Mouse (Mus musculus) B cell, adult 67 days (primary cell): ENCODE results near the gene Sumf2. TPM values are rescaled to one million over a fixed set of nuclear protein-coding genes. Genes with fewer than 3 reads are reported as not detected.

Experiments
- total RNA-seq, 2 experiments: library from RNA; stranded (reverse); gene quantifications; 4 replicates each; pipeline ENCODE4 v1.2.4; 2023

Sumf2 gene
- total RNA-seq = 10 to 100 TPM; 10.2 to 13.9 TPM

DNA sequence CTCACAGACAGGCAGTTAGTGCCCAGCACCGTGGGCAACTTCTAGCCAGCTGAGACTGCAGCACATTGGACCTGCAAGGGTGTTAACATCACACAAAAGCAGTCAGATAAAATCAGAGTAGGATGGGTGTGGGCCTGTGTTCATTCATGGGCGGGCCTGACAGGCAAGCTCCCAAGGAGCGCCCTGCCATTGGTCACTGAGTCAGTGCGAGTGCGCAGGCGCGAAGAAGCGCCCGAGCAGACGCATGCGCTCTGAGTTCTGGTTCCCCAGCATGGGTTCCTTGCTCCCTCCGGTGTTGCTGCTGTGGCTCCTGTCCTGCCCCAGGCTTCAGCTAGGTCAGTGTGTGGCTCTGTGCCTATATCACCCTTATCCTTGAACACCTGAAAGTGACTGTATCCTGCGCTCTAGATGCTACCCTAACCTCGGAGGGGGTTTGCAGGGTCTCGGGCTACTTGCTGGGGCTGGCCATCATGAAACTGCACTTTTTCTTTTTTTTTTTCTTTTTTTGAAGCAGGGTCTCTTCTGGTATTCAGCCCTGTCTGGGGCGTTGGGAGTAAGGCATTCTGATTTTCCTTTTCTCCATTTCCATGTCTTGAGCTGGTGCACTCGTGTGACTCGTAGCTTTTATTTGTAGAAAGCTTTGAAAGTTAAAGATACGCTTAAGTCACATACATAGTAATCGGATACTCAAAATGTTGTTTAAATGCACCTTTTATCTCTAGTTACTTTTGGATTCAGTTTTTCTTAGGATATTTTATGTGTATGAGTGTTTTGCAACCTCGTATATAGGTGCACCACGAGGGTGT is at the start of gene Sumf2:
Sumf2 (plus strand) TSS at position 235 of the 806 bp plus-strand sequence.

DNA sequence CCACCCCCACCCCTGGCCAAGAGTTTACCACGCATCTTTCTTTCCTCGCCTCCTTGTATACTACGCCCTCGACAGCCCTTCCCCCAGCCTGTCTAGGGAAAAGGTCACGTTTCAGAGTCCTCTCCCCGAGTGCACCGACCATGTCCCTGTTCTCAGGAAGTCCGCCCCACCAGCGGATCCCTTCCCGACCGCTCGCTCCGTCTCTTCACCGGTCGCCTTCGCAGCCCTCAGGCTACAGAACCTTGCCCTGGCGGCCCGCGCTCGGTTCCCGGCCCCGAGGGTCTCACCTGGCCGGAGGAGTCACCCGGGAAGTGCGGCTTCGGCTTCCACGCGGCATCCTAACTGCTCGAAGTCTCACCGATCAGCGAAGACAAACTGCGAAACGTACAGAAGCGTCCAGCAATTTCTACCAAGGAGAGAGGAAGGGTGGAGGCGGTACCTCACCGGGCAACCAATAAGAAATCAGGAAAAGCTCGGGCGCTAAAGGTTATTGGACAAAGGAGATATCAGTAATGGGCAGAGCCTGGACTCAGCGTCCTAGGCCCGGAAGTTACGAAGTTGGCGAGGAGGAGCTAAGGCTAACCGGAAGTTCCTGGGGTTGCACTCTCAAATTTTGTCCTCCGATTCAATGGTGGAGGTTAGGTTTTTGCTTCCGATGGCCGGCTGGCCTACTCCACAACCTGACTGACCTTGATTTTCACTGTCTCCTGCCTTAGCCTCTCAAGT is 40.3 kb downstream of the Sumf2 start, which contains the start of gene Chchd2:
Chchd2 (minus strand) TSS at position 560 of the 726 bp plus-strand sequence.

DNA sequence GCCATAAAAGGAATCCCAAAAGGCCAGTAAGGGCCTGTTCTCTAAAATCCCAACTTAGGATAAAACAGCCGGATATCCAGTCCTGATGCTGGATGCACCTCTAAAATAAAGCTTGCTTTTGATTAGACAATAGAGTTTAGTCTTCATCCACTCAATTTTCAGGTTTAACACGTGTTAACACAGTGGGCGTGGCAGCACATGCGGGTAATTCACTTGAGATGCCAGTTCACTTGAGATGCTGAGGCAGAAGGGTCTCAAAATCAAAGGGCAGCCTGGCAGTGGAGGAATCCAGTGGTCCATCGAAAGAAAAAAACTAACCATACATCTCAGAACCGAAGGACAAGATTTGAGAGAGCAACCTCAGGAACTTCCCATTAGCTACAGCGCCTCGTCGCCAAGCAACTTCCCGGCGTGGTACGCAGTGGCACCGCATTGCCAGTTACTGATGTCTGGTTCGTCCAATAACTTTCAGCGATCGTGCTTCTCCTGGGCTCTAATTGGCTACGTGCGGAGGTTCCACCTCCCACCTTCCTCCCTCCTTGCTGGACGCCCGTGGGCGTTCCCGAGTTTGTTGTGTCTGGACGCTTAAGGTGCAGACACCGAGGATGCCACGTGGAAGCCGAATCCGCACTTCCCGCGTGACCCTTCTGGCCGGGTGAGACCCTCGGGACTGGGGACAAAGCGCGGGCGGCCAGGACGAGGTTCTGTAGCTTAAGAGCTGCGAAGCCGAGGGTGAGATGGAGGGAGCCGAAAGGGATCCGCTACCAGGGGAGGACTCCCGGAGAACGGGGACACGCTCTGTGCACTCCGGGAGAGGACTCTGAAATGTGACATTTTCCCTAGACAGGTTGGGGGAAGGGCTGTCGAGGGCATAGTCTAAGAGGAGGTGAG is 48.7 kb downstream of the Sumf2 start, which contains the start of gene Zbed5:
Zbed5 (plus strand) TSS at position 526 of the 891 bp plus-strand sequence.

DNA sequence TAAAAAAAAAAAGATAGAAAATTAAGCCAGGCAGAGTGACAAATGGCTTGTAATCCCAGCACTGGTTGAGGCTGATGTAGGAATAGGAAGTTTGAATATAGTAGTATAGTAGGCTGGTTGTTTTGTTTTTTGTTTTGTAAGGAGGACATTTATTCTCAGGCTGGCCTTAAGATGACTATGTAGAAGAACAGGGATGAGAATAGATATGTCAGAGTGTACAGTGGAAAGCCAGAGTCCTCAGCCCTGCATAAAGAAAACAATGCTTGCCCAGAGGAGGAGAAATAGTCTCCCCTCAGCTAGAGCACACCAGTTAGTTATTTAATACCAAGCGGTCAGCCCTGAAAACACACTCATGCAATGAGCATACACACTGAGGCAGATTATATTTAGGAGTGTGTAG is 51.7 kb downstream of the Sumf2 start, which contains the start of gene Phkg1:
Phkg1 (minus strand) TSS at position 101 of the 400 bp plus-strand sequence.

DNA sequence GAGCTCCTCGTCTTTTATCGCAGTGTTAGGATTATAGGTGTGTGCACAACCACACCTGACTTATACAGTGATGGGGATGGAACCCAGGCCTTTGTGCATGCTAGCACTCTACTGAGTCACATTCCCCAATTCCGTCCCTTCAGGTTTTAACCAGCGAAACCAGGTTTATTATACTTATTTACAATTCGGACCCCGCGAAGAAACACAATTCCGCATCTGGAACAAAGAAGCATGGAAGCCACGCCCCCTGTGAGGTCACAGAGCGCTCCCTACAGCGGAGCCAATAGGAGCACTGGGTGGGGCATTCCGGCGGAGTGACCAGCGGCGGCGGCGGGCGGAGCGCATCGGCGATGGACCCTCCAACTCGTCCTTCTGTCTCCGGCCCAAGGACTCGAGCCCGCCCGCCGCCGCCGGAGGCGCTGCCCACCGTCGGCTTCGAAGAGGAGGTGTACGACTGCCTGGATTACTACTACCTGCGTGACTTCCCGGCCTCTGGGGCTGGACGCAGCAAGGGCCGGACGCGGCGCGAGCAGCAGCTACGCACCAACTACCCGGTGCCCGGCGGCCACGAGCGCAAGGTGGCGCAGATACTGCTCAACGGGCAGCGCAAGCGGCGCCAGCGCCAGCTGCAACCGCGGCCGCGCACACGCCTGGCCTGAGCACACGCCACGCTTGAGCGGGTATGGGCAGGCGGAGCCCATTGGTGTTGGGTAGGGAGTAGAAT is 61.6 kb downstream of the Sumf2 start, which contains the start of gene Nupr1l:
Nupr1l (plus strand) TSS at position 299 of the 724 bp plus-strand sequence.

Other genes with a start within 250 kb of the Sumf2 start
- gene Zfp11, start 176.9 kb upstream of the Sumf2 start, total RNA-seq = 1 to 10 TPM; 2.7 to 2.8 TPM
- gene Sept14, start 138.5 kb upstream of the Sumf2 start, total RNA-seq = not detected
- 10 to 100 TPM; 40.7 to 54.2 TPM for gene Mrps17, start 131.5 kb upstream of the Sumf2 start, total RNA-seq
- 10 to 100 TPM; 31.0 to 40.7 TPM for gene Nipsnap2, start 121.9 kb upstream of the Sumf2 start, total RNA-seq
- gene Psph, start 59.5 kb upstream of the Sumf2 start, total RNA-seq = 10 to 100 TPM; 12.8 to 15.9 TPM
- 100 to 1,000 TPM; 139 to 157 TPM for gene Chchd2, start 40.5 kb downstream of the Sumf2 start, total RNA-seq
- gene Zbed5, start 48.7 kb downstream of the Sumf2 start, total RNA-seq = 1 to 10 TPM; 1.1 to 3.3 TPM
- gene Phkg1, start 51.6 kb downstream of the Sumf2 start, total RNA-seq = under 1 TPM in 1 of 2 experiments, not detected in 1; 0.56 TPM
- gene Nupr1l, start 61.6 kb downstream of the Sumf2 start, total RNA-seq = 1 to 10 TPM in 1 of 2 experiments, under 1 TPM in 1; 0.59 to 4.9 TPM
- 10 to 100 TPM; 13.8 to 15.7 TPM for gene Vkorc1l1, start 95.0 kb downstream of the Sumf2 start, total RNA-seq
- gene Gusb, start 156.1 kb downstream of the Sumf2 start, total RNA-seq = 10 to 100 TPM; 34.8 to 40.1 TPM
- gene Asl, start 182.3 kb downstream of the Sumf2 start, total RNA-seq = 10 to 100 TPM; 14.1 to 14.3 TPM
- 10 to 100 TPM; 21.0 to 27.9 TPM for gene Crcp, start 182.3 kb downstream of the Sumf2 start, total RNA-seq
- gene Tpst1, start 226.3 kb downstream of the Sumf2 start, total RNA-seq = 10 to 100 TPM; 35.5 to 46.5 TPM